Mouse (Mus musculus) macrophage (primary cell): ENCODE results near the gene Art4. TPM values are rescaled to one million over a fixed set of nuclear protein-coding genes. Genes with fewer than 3 reads are reported as not detected.

Experiments used
- H3K27ac ChIP-seq: fragments of 350-480 bp; formaldehyde crosslinking; 2 replicates; pipeline ENCODE4 v1.9.0; 2021
- H3K36me3 ChIP-seq: fragments of 350-480 bp; formaldehyde crosslinking; 2 replicates; pipeline ENCODE4 v1.9.0; 2021; ENCODE audit errors: inconsistent target
- H3K4me3 ChIP-seq: fragments of 350-480 bp; formaldehyde crosslinking; 2 replicates; pipeline ENCODE4 v1.9.0; 2021; ENCODE audit errors: inconsistent target
- H3K79me2 ChIP-seq: fragments of 350-480 bp; formaldehyde crosslinking; 2 replicates; pipeline ENCODE4 v1.9.0; 2021; ENCODE audit errors: inconsistent target
- WGBS: methylation state at CpG from one replicate; pipeline ENCODE4 v1.1.7; 2026; ENCODE audit warnings: inconsistent platforms; ENCODE audit not compliant: missing documents; 5-methylcytosine and 5-hydroxymethylcytosine counted together
- polyA plus RNA-seq: library from polyadenylated mRNA; stranded (reverse); fragments of 250-400 nt; gene quantifications from 3 replicates; pipeline ENCODE4 v1.2.4, GENCODE M21; 2018; ENCODE audit warnings: inconsistent platforms
- total RNA-seq, 78 experiments: library from RNA; depleted of rRNA; stranded (reverse); fragments of 250-400 nt; gene quantifications; 1 replicate in 9 of 78; 2 replicates in 24 of 78; 3 replicates in 43 of 78; 4 replicates in 2 of 78; pipeline ENCODE4 v1.2.4; 2018; ENCODE audit warnings: inconsistent platforms in 56 of 78

The Art4 gene
- not detected for total RNA-seq (2018; cell fraction: chromatin; rRNA removed)
- total RNA-seq (2018; cell fraction: cytosol; rRNA removed) = not detected
- not detected for total RNA-seq (2018; cell fraction: nucleus; rRNA removed)
- not detected in 3 replicates for polyA plus RNA-seq

DNA sequence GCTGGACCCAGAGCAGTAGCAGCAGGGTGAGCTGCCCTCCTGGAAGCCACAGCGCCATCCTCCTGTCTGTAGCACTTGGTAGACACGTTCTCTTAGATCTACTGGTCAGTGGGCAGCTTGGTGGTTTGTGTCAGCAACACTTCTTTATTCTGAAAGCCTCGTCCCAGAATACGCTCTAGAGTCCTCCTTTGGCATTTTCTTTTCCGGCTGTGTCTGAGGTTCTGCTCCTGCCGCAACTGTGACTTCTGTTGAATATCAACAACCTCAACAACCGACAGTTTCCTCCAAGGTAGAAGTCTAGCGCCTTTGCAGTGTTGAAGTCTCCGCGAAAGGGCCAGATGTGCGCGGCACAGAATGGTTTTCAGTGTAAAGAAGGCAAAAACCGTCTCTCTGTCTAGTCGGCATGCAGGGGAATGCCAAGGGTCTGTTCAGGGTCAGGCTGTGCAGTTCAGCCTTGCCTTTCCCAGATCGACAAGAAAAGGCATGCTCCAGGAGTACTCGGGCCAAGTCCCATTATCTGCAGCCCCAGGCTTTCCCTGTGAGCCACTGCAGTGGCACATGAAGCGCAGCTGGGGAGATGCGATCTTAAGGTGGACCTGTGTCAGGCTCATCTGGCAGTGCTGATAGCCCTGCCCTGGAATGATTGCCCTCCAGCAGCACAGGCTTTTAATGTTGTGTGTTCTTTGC is at the start of gene Art4:
Gene Art4 (minus strand): TSS at position 548 of the 687 bp plus-strand sequence.
- no peak within 1 kb of the TSS for H3K27ac ChIP-seq

DNA sequence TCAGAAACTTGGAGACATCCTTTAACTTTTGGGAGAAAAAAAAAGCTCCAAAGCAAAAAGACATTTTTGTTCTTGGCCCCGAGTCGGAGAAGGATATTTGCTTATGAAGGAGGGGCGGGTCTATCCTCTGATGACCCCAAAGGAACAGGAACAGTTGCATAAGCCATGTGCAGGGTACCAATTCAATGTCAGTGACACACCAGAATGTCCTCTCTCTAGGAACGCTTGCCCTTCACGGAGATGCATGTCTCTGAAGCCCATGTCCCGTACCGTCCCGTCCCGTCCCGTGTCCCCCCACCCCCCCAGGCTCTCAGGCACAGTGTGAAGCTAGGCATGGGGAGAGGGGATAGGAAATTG is 49.4 kb upstream of the Art4 start:
- Histone ChIP-seq H3K79me2 (no peaks in the 10 kb centered on the region), H3K4me3 (no peak overlapping the region), H3K36me3 (no peaks in the 10 kb centered on the region), H3K27ac (no peak overlapping the region)
- WGBS = 81% methylated on average over 10 of the region's 10 CpGs

More for the DNA sequence above, at the start of gene Art4:
- Histone ChIP-seq H3K79me2 (no peaks in the 10 kb centered on the region), H3K36me3 (no peaks in the 10 kb centered on the region), H3K4me3 (no peak within 1 kb of the TSS)
- WGBS = 32% methylated on average over 18 of the region's 18 CpGs

DNA sequence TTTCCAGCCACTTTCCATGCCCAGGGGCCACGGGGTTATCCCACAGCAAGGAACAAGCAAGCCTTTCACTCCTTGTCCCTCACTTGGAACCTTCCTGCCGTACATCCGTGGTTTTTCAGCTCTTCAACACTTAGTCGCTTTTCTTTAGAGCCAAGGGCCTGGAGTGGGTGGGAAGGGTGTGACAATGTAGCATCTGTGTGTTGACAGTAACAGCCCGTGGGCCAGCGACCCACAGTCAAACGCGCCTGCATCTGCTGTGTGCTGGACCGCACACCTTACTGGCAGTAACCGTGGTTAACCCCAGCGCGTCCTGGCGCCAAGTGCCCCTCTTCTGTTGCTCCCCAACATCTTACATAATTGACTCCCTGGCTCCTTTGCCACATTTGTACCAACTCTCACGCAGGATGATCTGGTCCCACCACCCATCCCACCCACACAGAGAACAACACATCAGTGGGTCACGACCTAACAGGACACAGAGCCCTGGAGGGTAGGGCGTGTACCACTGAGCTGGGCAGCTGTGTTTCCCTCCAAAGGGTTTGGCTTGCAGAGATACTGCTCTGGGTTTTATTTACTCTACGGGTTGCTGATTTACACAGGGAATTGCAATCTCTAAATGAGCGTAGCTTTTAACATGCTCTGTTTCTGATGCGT is 48.9 kb upstream of the Art4 start:
- 75% methylated on average over 19 of the region's 19 CpGs for WGBS
- Histone ChIP-seq H3K4me3 (no peak overlapping the region), H3K36me3 (no peaks in the 10 kb centered on the region), H3K79me2 (no peaks in the 10 kb centered on the region), H3K27ac (no peak overlapping the region)

DNA sequence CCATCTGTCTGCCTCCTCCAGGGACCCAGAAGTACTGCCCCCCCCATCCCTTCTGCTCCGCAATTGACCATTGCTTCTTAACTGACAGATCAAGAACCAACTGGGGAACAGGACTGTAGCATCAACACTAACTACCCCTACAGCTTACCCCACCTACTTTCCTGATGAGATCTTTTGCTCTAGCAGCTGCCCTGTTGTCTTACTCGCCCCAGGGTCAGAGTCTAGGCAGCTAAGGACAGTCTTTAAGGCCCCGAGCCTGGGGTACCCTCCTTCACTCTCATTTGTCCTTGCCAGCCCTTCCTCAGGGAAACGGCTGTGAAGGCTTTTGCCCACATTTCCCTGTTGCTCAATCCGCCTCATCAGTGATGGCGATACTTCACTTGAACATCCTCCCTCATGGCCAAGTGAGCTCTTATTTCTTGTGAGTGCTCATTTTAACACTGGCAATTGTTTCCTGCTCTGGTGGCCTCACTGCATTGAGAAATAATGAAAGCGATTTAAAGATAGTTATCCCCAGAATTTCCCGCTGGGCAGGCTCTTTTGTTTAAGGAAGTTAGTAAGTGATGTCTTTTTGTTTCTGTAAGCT is 46.4 kb upstream of the Art4 start:
- no peak overlapping the region for H3K4me3 ChIP-seq
- no peaks in the 10 kb centered on the region for H3K79me2 ChIP-seq
- WGBS = 16% methylated on average over 8 of the region's 8 CpGs
- H3K27ac ChIP-seq = peak overlapping the region; percentile 27; the same call in 1 of the 2 replicates
- no peaks in the 10 kb centered on the region for H3K36me3 ChIP-seq

DNA sequence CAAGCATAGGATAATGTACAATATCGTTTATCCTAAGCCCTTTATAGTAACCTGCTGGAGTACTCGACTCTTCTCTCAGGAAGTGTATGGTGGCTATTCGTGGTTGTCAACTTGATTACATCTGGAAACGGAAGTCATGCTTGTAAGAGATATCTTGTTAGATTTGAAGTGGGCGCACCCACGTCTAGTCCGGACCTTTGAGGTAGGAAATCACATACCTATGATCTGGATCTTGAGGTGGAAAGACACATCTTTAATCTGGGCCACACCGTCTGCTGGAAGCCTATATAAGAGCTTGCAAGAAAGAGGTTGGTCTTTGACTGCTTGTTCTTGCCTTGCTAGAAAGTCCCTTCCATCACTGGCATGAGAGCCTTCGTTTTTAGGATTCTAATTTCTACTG is 45.0 kb upstream of the Art4 start:
- WGBS = 44% methylated on average over 9 of the region's 9 CpGs
- no peaks in the 10 kb centered on the region for H3K36me3 ChIP-seq
- no peak overlapping the region for H3K27ac ChIP-seq

DNA sequence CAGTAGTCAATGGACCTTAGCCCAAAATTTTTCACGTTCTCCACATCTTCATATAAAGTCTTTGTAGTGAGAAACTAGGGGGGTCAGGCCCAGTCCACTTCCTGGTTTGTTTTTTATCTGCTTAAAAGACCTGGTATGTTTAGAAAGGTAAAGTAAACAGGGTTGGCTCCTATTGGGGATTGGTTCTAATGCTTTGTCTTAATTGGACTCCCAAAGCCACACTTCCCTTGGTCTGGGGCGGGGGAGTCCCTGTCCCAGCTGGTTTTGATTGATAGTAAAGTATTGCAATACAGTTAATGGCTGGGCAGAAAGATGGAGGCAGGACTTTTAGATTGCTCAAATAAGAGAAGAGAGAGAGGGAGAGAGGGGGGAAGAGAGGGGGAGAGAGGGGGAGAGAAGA is 43.5 kb upstream of the Art4 start:
- Histone ChIP-seq H3K27ac (no peak overlapping the region), H3K4me3 (no peak overlapping the region), H3K79me2 (no peaks in the 10 kb centered on the region), H3K36me3 (no peaks in the 10 kb centered on the region)
- WGBS = 47% methylated on average over 2 of the region's 2 CpGs

More for the DNA sequence above, 45.0 kb upstream of the Art4 start:
- H3K79me2 ChIP-seq = no peaks in the 10 kb centered on the region
- no peak overlapping the region for H3K4me3 ChIP-seq

DNA sequence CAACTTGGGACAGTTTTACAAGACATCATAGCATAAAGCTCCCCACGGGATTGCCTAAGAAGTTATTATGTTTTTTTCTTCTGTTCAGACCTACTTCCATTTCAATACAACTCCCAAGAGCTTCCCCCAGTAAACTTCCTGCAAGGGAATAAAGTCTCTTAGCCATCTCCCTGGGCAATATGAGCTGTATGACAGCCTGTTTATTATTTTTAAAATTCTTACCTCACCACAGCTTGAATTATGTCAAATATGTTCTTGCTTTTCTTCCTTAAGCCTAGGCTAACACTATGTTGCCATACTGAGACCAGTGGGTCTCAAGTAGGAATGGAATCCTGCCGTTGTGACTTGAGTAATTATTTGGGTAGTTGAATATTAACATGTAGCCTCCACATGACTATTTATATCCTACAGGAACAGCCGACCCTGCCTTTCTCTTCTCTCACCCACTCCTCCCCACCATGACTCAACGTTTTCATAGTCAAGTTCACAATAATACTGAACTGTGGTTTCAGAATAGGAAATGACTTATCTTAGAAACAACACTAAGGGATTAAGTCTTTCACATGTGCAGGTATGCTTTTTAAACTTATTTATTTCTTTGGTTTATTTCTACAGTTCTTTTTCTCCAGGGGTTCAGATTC is 43.0 kb upstream of the Art4 start:
- no peaks in the 10 kb centered on the region for H3K36me3 ChIP-seq
- H3K27ac ChIP-seq = 0 out of 2 replicates have a peak overlapping the region, but pooled peaks have one; percentile 1
- 19% methylated on average over 4 of the region's 4 CpGs for WGBS
- no peak overlapping the region for H3K4me3 ChIP-seq
- H3K79me2 ChIP-seq = no peaks in the 10 kb centered on the region

DNA sequence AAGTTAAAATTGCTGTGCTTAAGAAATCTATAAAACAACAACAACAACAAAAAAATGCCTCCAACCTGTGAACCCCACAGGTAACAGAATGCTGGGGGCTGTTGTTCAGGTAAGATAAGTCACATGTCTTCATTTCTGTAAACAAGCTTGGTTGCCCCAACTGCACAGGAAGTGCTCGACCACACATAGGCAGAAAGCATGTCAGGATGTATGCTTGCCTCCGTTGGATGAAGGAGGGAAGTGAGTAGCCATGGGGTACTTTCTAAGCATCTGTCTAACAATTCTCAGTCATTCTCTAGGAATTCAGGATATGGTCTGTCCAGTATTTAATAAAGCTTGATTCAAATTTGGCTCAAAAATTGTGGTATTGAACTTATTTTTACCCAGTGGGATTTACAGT is 41.4 kb upstream of the Art4 start:
- H3K27ac ChIP-seq = no peak overlapping the region

DNA sequence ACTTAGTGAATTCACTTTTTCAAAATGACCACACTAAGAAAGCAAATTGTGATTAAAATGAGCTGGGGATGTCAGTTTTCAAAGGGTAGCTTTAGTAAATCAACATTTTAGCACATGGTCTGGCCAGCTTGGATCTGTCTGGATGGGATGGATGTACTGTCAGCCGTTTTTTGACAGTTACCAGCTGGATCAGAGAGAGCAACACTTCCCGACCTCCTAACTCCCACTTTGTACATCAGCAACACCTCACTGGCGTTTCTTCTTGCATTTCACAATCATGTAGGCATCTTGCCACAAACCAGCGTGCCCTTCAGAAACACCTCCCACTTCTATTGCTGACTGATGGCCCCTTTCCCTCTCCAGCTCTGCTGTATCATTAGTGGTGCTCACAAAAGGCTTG is 40.7 kb upstream of the Art4 start:
- H3K36me3 ChIP-seq = no peaks in the 10 kb centered on the region
- no peak overlapping the region for H3K4me3 ChIP-seq
- H3K27ac ChIP-seq = no peak overlapping the region
- no peaks in the 10 kb centered on the region for H3K79me2 ChIP-seq
- WGBS = 8% methylated on average over 4 of the region's 4 CpGs

More for the DNA sequence above, 41.4 kb upstream of the Art4 start:
- 18% methylated on average over 2 of the region's 2 CpGs for WGBS
- Histone ChIP-seq H3K4me3 (no peak overlapping the region), H3K36me3 (no peaks in the 10 kb centered on the region), H3K79me2 (no peaks in the 10 kb centered on the region)

DNA sequence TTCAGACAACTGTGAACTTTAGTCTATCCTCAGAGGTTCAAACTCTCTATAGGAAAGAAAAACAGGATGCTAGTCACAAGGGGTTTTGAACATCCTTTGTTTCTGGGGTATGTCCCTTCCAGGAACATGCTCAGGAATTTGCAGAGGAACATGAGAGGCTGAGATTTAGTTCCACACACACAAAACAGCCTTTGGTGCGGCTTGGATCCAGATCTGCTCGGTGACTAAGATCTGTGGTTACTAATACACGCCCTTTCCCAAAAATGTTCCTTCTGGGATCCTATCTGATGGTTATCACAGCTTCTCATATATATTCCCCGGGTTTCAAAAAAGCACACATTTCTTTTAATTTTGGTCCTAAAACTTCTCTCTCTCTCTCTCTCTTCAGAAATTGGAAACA is 40.3 kb upstream of the Art4 start:
- no peak overlapping the region for H3K4me3 ChIP-seq
- no peak overlapping the region for H3K27ac ChIP-seq
- H3K79me2 ChIP-seq = no peaks in the 10 kb centered on the region
- no peaks in the 10 kb centered on the region for H3K36me3 ChIP-seq
- 77% methylated on average over 4 of the region's 4 CpGs for WGBS

DNA sequence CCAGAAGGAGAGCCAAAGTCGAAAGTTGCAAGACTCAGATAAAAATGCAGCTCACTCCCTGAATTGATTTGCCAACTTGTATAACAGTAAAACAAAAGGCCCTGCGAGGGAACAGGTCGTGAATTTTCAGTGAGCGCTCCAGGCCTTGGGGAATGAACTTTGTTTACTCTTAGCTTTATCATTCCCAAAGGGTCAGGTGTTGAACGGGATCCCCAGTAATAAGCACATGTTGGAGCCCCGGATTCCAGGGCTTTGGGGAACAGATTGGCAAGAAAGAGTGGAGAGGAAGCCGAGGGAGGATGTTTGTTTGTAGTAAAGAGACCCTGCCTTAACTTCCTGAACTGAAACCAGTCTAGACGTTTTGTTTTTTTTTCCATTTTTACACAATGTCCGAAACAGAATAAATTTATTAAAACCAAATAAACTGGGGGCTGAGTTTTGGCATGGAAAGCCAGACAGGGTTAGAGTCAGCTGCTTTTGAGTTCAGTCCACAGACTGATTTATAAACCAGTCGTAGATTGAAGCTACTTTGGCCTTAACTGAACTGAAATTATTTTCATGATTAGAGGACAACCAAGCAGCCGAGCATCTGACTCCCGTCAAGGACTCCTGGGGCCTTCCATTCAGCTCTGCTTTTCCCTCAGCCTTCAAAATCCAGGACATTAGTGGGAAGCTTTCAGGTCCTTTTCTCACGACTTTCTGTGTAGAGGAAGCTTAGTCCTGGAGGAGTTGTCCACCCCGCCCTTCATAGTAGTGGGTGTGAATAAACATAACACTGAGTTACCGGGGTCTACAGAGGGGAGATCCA is 37.2 kb upstream of the Art4 start:
- no peaks in the 10 kb centered on the region for H3K36me3 ChIP-seq
- no peak overlapping the region for H3K27ac ChIP-seq
- no peak overlapping the region for H3K4me3 ChIP-seq
- no peaks in the 10 kb centered on the region for H3K79me2 ChIP-seq
- 62% methylated on average over 15 of the region's 15 CpGs for WGBS

DNA sequence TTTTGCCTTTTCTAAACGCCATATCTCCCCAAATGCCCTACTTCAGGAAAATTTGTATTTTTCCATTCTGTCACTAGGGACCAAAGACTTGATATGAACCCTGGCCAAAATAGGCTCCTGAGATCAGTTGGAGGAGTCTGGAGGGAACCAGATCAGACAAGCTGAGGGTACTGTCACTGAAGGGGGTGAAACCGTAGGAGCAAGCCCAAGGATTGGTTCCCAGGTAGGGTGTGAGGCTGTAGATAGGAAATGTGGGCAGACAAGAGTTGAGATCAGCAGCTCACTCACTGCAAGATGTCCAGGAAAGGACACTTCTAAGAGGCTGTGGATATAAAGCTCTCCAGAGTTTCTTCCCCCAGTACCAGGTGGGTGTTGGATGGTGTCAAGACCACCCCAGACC is 34.5 kb upstream of the Art4 start:
- WGBS = 100% methylated on average over 2 of the region's 2 CpGs

DNA sequence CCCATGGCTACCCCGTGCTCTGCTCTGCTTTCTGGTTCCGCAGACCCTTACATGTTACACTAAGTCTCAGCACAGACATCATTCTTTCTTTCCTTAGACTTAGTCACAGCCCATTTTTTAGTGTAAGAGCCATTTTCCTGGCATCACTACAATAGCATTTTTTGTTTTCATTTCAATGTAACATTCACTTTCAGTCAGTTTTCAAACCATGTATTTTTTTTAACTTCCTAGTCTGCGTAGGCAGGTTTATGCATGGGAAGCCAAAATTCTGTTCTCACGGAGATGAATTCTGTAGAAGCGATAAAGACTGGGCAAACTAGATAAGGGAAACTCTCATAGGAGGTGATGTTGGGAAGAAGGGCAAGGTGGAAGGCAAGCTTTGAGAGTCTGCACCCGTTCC is 32.0 kb upstream of the Art4 start:
- H3K27ac ChIP-seq = no peak overlapping the region
- 95% methylated on average over 6 of the region's 6 CpGs for WGBS
- no peaks in the 10 kb centered on the region for H3K36me3 ChIP-seq
- H3K4me3 ChIP-seq = no peak overlapping the region
- no peaks in the 10 kb centered on the region for H3K79me2 ChIP-seq

More for the DNA sequence above, 34.5 kb upstream of the Art4 start:
- Histone ChIP-seq H3K36me3 (no peaks in the 10 kb centered on the region), H3K27ac (no peak overlapping the region), H3K79me2 (no peaks in the 10 kb centered on the region), H3K4me3 (no peak overlapping the region)

DNA sequence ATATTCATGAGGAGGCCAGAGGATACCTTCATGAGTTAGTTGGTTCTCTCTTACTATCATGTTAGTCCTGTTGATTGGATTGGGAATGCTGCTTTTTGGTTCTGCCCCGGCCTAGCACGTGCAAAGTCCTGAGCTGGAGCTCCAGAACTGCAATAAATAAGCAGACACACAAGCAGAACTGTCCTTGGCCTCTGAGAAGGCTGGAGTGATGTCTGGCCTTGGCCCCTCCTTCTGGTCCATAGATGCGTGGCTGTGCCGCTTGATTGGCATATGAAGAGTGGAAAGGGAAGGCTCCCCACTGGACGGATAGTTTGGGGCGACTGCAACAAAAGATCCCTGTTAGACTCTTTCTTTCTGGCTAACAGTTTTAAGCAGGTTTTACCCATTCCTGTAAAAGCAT is 31.5 kb upstream of the Art4 start:
- H3K79me2 ChIP-seq = no peaks in the 10 kb centered on the region
- no peak overlapping the region for H3K4me3 ChIP-seq
- WGBS = 98% methylated on average over 6 of the region's 6 CpGs
- H3K27ac ChIP-seq = no peak overlapping the region
- no peaks in the 10 kb centered on the region for H3K36me3 ChIP-seq
